Mouse (Mus musculus): ENCODE measurements around the gene Tbx10.
"Not testable (repeated sequence)": the region's sequence is repeated elsewhere in the genome, so short reads cannot be mapped to it uniquely, and the experiment has no call there.

Gene Tbx10

DNA sequence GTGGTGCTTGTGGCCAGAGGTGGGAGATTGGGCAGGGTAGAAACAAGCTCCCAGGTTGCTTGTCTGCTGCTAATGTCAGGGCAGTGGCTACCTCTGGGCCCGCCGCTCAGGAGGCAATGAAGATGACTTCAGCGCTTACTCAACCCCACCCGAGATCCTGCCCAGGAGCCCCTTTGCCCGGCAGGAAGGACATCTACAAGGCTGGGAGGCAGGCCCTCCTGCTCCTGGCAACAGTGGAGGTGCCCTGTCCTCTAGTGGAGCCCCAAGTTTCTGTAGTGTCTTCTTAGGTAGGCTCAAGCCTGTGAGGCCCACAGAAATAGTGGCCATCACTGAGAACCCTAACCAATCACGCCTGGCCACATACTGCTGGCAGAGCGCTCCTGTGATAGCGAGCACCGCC, 12.5 kb downstream of the Tbx10 start:
- DNase-seq, result no peak

DNA sequence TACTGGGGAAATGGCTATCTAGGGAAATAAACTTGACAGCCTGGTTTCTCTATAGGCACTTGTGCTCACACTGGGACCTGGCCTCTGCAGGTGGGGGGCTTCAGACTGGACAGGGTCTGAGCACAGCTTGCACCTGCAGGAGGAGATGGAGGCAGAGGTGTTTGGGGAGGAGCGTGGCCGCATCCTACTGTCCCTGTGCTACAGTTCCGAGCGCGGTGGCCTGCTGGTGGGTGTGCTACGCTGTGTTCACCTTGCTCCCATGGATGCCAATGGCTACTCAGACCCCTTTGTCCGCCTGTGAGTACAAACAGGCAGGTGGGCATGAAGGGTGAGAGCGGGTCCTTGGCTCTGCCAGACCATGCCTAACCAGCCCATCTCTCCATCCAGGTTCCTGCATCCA, 13.4 kb downstream of the Tbx10 start:
- DNase-seq, result no peak

DNA sequence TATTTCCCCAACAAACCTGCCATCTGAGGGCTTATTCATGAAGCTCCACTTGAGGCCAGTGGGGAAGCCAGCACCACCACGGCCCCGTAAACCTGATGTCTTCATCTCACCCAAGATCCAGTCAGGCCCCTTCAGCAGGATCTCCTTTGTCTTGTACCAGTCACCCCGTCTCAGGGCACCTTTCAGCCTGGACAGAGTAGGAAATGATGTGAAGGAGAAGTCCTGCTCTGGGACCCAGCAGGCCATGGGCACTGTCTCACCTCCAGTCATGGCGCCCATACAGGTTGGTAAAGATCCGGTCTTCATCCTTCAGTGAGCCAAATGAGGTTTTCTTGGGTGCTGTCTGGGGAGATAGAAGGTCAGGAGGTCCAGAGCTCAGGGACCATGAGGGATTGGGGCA, 18.5 kb downstream of the Tbx10 start:
- no peak for DNase-seq

DNA sequence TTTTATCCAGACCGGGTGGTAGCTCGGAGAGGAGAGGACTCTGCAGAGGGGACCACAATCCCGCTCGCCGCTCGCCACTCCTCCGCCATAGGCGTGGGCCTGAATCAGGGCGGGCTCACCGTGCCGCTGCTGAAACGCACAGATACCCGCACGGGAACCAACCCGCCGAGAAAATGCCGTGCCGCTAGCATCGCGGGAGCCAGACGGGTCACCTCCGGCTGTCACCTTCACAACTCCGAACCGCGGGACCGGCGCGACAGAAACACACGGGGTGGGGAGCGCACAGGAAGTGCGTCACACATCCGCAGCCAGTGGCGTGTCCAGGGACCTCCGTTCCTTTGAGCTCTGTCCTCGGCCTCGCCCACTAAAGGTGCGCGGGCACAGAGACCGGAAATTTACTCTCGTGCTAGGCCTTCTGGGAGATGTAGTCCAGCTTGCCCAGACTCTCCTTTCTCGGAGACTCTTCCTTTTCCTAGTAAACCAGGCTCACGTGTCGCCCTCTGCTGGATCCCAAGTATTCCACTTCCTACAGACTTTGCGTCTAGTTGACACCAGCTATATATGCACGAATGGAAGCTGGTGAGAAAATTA, 20.0 kb downstream of the Tbx10 start, which contains the start of gene Ndufv1:
Gene Ndufv1, minus strand, starts transcription at position 375 of the 591 bp plus-strand sequence.
- DNase-seq, result peak; percentile 100

DNA sequence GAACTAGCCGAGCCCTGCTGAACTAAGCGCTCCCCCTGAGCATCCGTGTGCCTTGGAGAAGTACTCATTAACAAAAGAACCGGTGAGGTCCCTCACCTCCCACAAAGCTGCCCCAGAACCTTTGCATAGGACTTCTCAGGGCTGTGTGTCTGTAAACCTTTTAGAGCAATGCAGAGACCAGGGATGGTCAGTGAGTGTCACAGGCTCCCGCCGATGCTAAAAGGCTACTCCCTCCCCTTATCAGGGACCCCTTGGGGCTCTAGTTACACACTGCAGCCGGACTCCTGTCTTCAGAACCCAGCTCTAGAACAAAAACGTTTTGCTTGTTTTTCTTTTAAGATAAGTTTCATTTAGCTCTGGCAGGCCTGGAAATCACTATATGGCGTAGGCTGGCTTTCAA, 20.5 kb downstream of the Tbx10 start:
- no peak for DNase-seq

DNA sequence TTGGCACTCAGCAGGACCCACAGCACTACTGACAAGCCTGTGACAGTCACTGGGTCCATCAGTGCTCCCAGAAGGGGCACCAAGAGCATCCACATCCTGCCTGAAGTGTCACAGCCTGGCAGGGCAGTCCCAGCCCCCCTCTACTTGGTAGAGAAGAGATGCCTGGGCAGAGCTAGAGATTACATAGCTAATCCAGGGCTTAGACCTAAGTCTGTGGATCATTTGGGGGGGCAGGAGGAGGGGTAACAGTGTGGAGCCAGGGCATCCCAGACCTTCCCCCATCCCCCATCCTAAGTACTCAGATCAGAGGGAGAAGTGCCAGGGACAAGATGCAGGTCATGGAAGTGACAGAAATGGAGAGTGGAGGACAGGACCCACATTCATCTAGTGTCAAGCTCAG, 22.2 kb downstream of the Tbx10 start:
- DNase-seq, result peak; percentile 87

DNA sequence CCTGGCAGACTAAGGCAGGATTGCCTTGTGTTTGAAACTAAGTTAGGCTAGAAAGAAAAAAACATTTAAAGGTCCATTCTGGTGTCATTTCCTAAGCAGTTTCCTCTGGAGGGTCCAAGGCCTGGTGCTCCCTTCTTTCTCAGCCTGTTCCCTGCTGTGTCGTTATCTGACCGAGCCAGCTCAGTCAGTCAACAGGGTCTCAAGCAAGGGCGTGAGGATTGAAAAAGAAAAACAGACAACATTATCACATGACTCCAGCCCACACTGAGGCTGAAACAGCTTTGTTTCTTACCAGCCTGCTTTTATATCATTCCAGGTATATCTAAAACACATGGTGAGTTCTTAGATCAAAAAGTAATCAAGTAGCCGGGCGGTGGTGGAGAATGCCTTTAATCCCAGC, 23.1 kb downstream of the Tbx10 start:
- DNase-seq, result no peak

DNA sequence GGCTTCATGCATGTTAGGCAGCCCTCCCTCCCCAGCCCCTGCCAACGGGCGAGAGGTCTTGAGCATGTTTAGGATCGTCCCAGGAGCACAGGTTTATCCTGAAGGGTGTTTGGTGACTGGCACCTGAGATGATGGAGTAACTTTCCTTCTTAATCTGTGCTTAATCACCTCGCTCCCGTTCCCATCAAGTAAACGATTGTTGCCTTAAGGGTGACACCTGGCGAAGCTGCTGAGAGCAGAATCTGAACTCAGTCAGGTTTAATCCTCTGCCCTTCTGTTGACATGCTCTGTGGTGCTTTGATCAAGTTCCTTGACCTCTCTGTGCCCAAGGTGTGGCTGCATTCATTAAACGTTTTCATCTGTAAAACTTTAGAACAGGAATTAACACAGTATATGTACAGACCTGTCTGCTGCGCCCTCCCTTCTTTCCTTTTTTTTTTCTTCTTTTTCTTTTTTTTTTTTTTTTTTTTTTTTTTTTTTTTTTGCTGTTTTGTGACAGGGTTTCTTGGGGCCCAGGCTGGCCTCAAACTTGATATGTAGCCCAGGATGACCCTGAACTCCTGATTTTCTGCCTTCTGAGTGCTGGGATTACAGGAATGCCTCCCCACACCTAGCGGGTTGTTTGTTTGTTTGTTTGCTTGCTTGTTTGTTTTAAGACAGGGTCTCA, 25.5 kb downstream of the Tbx10 start:
- no peak for DNase-seq

DNA sequence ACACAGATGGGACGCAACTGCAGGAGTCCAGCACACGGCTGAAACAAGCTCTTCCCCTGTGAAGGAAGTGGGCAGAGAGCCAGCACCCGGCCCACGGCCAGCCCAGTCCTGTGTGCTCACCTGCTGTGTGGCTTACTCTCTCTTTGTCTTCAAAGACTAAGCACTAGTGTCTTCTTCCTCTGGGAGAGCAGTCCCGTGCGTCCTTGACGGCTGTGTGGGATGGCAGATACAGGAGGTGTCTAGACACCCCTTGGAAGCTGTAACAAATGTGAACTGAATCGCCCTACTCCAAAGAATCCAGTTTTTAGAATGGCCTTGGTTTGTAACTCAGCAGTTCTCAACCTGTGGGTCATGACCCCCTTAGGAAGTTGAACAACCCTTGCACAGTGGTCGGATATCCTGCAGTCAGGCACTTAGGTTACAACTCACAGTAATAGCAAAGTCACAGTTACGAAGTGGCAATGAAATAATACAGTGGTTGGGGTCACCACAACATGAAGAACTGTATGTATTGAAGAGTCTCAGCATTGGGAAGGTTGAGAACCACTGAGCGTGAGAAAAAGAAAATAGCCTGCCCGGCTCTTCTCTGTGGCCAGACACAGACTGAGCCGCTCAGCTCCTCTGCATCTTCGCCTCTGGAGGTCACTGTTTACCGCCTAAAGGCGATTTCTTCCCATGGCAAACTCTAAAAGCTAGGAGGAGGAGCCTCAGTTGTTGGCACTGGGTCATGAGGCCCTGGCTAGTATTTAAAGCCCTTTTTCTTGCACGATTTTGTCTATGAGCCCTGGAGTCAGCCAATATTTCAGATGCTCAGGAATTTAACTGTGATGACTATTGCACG, 26.4 kb downstream of the Tbx10 start:
- DNase-seq, result peak; percentile 89

DNA sequence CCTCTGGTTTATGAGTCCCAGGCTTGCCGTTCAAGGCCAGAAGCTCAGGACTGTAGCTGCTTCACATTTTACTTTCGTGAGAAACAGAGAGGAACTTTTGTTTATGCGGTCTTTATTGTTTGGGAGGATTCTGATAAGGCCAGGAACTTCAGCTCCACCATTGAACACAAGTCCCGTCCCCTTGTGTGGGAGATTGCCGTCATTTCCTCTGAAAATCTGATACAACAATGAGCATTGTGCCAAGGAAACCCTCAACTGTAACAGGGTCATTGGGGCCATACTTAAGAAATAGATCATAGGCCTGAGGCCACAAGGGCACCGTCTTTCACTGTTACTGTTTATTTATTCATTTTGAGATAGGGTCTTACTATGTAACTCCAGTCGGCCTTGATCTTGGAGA, 30.6 kb downstream of the Tbx10 start:
- DNase-seq, result no peak

DNA sequence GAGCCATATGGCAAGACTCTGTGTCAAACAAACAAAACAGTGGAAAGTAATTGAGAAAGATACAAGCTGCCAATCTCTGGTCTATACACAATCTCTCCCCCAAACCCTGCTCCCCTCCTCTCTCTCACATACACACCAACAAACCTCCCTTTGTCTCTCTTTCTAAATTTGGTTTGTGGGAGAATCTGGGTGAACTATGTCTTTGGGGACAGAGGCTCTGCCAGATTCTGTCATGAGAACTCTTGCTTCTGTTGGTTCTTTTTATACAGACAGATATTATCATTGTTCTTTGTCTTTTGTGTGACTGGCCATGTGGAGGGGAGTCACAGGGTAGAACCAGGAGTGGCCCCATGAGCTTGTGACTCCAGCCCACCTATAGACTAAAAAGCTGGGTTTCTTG, 35.0 kb downstream of the Tbx10 start:
- DNase-seq, result no peak

DNA sequence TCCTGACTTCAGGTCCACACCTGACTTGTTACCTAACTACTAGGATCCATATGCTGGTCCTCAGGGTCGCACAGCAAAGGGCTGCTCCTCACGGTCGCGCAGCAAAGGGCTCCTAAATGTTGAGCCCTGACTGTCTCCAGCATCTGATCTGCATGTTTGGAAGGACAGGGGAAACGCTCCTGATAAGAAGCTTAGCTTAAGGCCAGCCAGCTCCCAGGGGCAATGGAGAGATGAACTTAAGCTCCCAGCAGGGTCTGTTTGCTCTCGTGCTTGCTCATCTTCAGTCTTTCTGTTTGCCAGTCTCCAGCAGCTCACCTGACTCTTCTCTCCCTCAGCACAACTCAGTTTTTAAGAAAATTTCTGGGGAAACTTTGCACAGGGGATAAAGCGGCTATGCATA, 40.1 kb downstream of the Tbx10 start:
- DNase-seq, result peak; percentile 42

DNA sequence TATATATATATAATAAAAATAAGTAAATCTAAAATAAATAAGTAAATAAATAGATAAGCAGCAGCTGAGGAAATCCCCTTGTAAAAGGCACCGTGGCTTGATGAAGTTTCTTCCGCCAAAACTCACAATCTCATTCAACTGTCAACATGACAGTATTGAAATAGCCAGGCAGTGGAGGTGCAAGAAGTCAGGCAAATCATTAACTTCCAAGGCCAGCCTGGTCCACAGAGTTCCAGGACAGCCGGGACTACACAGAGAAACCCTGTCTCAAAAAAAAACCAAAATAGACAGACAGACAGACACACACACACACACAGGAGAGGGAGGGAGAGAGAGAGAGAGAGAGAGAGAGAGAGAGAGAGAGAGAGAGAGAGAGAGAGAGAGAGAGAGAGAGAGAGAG, 40.7 kb downstream of the Tbx10 start:
- no peak for DNase-seq

DNA sequence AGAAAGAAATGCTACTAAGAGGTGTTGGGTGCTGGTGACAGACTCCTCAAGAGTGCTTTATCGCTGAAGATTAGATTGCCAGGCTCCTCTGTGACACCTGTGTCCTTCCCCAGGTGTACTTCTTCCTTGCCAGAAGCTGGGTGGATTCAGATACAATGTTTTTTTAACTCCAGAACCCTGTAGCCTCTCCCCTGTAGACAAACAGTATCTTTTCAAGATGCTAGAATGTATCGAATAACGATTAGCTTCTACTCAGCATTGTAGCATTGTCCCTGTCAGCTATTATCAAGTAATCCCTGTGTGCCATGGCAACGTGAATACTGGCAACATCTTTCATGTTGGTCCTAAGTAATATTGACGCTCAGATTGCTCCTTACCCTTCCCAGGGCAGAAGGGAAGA, 41.2 kb downstream of the Tbx10 start:
- DNase-seq, result no peak

DNA sequence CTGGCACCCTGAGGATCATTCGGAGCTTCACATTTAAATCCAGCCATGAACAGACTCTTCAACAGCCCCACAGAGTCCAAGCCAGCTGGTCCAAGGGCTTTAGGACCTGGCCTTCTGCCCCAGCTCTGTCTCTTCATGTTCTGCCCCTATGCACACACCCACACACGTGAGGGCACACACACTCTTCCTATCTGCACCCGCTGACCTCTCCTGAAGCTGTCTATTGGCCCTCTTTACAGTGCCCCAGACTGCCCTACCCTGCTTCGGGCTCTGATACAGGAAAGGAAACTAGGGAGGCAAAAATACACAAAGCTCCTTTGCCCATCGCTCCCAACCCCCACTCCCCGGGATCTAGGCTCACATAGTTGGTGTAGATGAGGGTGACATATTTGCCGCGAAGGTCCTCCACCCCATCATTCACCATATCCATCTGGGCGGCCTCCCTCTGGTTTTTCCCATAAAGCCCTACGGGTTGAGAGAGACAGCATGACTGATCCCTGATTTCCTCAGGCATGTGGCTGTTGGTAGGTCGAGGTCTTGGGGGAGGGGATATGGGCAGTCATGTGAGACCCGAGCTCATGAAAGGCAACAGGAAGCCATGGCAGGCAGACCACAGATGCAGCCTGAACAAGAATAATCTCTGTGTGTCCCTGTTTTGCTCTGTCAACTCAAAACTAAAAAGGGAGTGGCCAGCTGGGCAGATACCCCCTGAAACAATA, 43.9 kb downstream of the Tbx10 start:
- peak; percentile 30 for DNase-seq

DNA sequence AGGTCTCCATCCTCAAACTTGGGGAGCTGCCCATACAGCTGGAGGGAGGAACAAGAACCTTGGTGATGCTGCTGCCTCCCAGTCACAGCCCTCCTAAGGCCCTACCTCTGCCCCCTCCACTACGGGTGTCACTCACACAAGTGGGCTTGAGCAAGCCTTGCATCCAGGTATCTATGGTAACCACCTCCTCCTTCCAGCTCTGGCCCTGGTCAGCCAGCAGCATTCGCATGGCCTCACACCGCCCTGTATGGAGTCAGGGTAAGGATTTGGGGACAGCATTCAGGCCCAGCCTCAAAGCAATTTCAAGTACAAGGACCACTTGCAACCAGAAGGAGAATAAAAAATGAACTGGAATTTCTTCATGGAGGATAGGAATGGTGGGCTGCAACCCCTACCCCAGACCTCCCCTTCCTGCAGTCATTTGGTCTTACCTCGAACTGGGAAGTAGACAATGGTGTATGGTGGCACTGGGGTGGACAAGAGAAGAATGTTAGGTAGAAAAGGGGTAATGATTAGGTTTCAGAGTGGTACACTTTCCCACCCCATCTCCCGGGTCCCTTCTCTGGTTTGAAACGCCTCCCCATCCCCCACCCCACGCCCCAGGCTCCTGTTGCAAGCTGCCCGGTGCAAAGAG, 44.7 kb downstream of the Tbx10 start:
- DNase-seq, result not testable (repeated sequence)

DNA sequence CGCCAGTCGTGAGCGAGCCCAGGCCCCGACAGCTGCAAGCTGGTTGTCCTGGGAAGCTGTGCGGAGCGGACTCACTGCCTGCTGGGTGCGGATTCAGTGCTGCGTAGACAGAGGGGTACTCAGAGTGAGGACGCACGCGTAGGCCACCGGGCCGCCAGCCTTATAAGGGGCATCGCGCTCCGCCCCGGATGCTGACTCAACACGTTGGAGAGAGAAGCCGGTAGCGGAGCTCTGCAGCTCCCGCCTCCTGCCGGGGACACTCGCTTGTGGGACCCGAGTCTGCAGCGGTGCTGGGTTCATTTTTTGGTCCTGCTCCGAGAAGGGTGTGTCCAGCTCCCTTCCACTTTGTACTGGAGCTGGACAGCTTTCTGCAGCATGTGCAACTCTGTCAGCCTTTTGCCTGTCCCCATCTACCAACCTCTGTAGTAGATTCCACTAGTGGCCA, 45.3 kb downstream of the Tbx10 start, which contains the start of gene Gstp1:
Gene Gstp1, minus strand, starts transcription at position 198 of the 445 bp plus-strand sequence.
- DNase-seq, result peak; percentile 89

DNA sequence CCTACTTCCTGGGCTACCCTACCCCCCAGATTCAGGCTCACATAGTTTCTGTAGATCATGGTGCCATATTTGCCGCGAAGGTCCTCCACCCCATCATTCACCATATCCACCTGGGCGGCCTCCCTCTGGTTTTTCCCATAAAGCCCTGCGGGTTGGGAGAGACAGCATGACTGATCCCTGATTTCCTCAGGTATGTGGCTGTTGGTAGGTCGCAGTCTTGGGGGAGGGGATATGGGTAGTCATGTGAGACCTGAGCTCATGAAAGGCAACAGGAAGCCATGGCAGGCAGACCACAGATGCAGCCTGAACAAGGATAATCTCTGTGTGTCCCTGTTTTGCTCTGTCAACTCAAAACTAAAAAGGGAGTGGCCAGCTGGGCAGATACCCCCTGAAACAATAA, 48.4 kb downstream of the Tbx10 start:
- DNase-seq, result not testable (repeated sequence)

DNA sequence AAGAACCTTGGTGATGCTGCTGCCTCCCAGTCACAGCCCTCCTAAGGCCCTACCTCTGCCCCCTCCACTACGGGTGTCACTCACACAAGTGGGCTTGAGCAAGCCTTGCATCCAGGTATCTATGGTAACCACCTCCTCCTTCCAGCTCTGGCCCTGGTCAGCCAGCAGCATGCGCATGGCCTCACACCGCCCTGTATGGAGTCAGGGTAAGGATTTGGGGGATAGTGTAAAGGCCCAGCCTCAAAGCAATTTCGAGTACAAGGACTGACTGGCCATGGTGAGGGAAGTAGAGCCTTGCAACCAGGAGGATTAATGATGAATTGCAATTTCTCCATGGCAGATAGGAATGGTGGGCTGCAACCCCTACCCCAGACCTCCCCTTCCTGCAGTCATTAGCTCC, 48.9 kb downstream of the Tbx10 start:
- DNase-seq, result not testable (repeated sequence)

DNA sequence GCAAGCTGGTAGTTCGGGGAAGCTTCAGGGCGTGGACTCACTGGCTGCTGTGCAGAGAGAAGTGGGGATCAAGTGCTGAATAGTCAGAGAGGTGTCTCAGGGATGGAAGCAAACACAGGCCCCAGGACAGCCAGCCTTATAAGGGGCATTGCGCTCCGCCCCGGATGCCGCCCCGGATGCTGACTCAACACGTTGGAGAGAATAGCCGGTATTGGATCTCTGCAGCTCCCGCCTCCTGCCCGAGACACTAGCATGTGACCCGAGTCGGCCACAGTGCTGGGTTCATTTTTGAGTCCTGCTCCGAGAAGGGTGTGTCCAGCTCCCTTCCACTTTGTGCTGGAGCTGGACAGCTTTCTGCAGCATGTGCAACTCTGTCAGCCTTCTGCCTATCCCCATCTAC, 49.6 kb downstream of the Tbx10 start:
- no peak for DNase-seq

DNA sequence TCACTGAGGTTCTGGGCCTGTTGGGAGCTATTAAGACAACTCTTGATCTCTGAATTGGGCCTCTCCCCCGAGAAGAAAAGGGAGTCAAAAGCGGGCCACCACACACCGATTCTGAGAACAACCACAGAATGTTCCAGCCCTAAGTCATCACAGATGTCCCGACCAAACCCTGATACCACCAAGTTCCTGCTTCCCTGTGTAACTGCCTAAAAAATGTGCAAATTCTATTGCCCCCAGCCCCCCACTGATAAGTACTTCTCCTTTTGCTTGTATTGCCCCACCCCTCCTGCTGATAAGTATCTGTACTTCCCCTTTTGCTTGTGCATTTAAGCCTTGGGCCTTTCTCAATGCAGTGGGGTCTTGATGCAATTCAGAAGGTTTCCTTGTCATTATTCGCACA, 51.6 kb downstream of the Tbx10 start:
- not testable (repeated sequence) for DNase-seq

Data from retina, postnatal 1 day (tissue).